Mouse (Mus musculus) large intestine, adult 2 months (tissue): ENCODE measurements around the gene Fah. TPM values are rescaled to one million over a fixed set of nuclear protein-coding genes. Genes with fewer than 3 reads are reported as not detected.

Experiments used
- DNase-seq: peaks from one replicate; pipeline ENCODE4 v3.0.0-alpha.2; 2012; ENCODE audit warnings: low read depth, low spot score
- WGBS: fragments of 180-500 bp; shearing (Covaris S2); methylation state at CpG from one replicate; pipeline ENCODE4 v1.1.7; 2018; 5-methylcytosine and 5-hydroxymethylcytosine counted together
- polyA plus RNA-seq: library from polyadenylated mRNA; depleted of rRNA; stranded (reverse); fragments of >200 nt; gene quantifications from 2 replicates; pipeline ENCODE4 v1.2.3, GENCODE M21; 2012; rRNA removed

The Fah gene
- polyA plus RNA-seq = 10.8 and 15.2 TPM in 2 replicates

GRCm38 (mm10) chr7:84606293-84606749 is at the start of gene Fah:
TSS of gene Fah (minus strand) at chr7:84606722.
- WGBS = 5% methylated on average over 10 of the region's 10 CpGs
- DNase-seq = peak; percentile 16

GRCm38 (mm10) chr7:84652740-84653139 is 46.2 kb upstream of the Fah start:
- 76% methylated on average over 2 of the region's 2 CpGs for WGBS
- no peak for DNase-seq

GRCm38 (mm10) chr7:84651987-84652321 is 45.4 kb upstream of the Fah start:
- 22% methylated on average over 2 of the region's 2 CpGs for WGBS
- DNase-seq = no peak

- DNase-seq = no peak
- WGBS = 81% methylated on average over 4 of the region's 4 CpGs
These were observed 44.9 kb upstream of the Fah start for GRCm38 (mm10) chr7:84651303-84651986.

- no peak for DNase-seq
- WGBS = 85% methylated on average over 2 of the region's 2 CpGs
These were observed 42.5 kb upstream of the Fah start for GRCm38 (mm10) chr7:84649016-84649415.

- DNase-seq = no peak
- WGBS = 44% methylated on average over 1 of the region's 1 CpGs
These were observed 39.7 kb upstream of the Fah start for GRCm38 (mm10) chr7:84646256-84646655.

- peak; percentile 25 for DNase-seq
- 50% methylated on average over 6 of the region's 6 CpGs for WGBS
These were observed 36.9 kb upstream of the Fah start for GRCm38 (mm10) chr7:84643270-84643998.

- DNase-seq = no peak
- 76% methylated on average over 6 of the region's 6 CpGs for WGBS
These were observed 35.8 kb upstream of the Fah start for GRCm38 (mm10) chr7:84642159-84642928.

- no peak for DNase-seq
These were observed 30.4 kb upstream of the Fah start for GRCm38 (mm10) chr7:84636939-84637338.

GRCm38 (mm10) chr7:84631878-84632277 is 25.4 kb upstream of the Fah start:
- WGBS = 98% methylated on average over 3 of the region's 3 CpGs
- no peak for DNase-seq

GRCm38 (mm10) chr7:84623718-84624117 is 17.2 kb upstream of the Fah start:
- no peak for DNase-seq
- WGBS = 99% methylated on average over 4 of the region's 4 CpGs

GRCm38 (mm10) chr7:84620956-84621355 is 14.4 kb upstream of the Fah start:
- DNase-seq = no peak

GRCm38 (mm10) chr7:84618951-84619350 is 12.4 kb upstream of the Fah start:
- DNase-seq = no peak
- 93% methylated on average over 2 of the region's 2 CpGs for WGBS

More at GRCm38 (mm10) chr7:84620956-84621355, 14.4 kb upstream of the Fah start:
- WGBS = 89% methylated on average over 3 of the region's 3 CpGs

GRCm38 (mm10) chr7:84612445-84612844 is 5.9 kb upstream of the Fah start:
- WGBS = 82% methylated on average over 4 of the region's 4 CpGs
- no peak for DNase-seq

- DNase-seq = no peak
- 64% methylated on average over 1 of the region's 1 CpGs for WGBS
These were observed 5.1 kb upstream of the Fah start for GRCm38 (mm10) chr7:84611609-84612008.

GRCm38 (mm10) chr7:84605704-84606292 is 724 bp downstream of the Fah start:
- DNase-seq = peak; percentile 25
- WGBS = 2% methylated on average over 36 of the region's 36 CpGs

- 8% methylated on average over 19 of the region's 19 CpGs for WGBS
These were observed 1.4 kb downstream of the Fah start for GRCm38 (mm10) chr7:84605033-84605687.

GRCm38 (mm10) chr7:84604501-84604900 is 2.0 kb downstream of the Fah start:
- WGBS = 27% methylated on average over 3 of the region's 3 CpGs
- peak; percentile 10 for DNase-seq

More at GRCm38 (mm10) chr7:84605033-84605687, 1.4 kb downstream of the Fah start:
- peak; percentile 8 for DNase-seq

- no peak for DNase-seq
- 87% methylated on average over 3 of the region's 3 CpGs for WGBS
These were observed 5.2 kb downstream of the Fah start for GRCm38 (mm10) chr7:84601331-84601730.
